ENCODE assay signal across 10 mouse cellular contexts in genomic region chr6:127325596-127326332, GRCm38 (mm10).
A peak's percentile ranks its signal among the peaks of the same experiment; 100 is the strongest.
DNase-seq lines count a peak whose midpoint lies in the region; ATAC-seq and TF ChIP-seq lines count a peak whose summit lies in the region.
"Had no signal": no experiment of that assay in that cellular context is flagged by ENCODE, and none has a peak within 500 bp of the region (broad histone marks: within the 10 kb centered on the region; RNA-seq: fewer than 3 reads in every experiment).

No protein-coding gene starts in this region.

- peak overlapping the region; percentile 75 for H3K27ac ChIP-seq in lung, embryonic 15.5 days
- H3K27ac ChIP-seq in MEL (ENCODE audit: control insufficient read depth, low read depth, low read length), result no peak overlapping the region
- peak overlapping the region; percentile 70 for H3K27ac ChIP-seq in liver, embryonic 12.5 days
- H3K27ac ChIP-seq in stomach, embryonic 16.5 days (ENCODE audit: low read length), result peak overlapping the region; percentile 72
- H3K27ac ChIP-seq: hindbrain, postnatal 0 days; kidney, postnatal 0 days had no signal

- ATAC-seq in lung, embryonic 15.5 days (ENCODE audit: borderline replicate concordance, extremely low read depth, low FRiP score, low TSS enrichment), result no peak
- no peak; the same call in 1 of the 2 replicates for ATAC-seq in liver, embryonic 12.5 days
- no peak for ATAC-seq in stomach, embryonic 16.5 days (ENCODE audit: insufficient read depth, low FRiP score)
- no peak for ATAC-seq in erythroid progenitor cell, adult 5-6 weeks (replicated peaks; ENCODE audit: low FRiP score, poor library complexity, severe bottlenecking)
- ATAC-seq: hindbrain, postnatal 0 days had no signal

- no peak overlapping the region for H3K9ac ChIP-seq in lung, embryonic 15.5 days
- H3K9ac ChIP-seq in MEL (ENCODE audit: control insufficient read depth, low read depth, low read length, poor library complexity, severe bottlenecking), result no peak overlapping the region
- H3K9ac ChIP-seq in liver, embryonic 12.5 days, result peak overlapping the region; percentile 14
- H3K9ac ChIP-seq in stomach, embryonic 16.5 days (ENCODE audit: low read length), result no peak overlapping the region

- no peak overlapping the region for H3K4me2 ChIP-seq in lung, embryonic 15.5 days
- peak overlapping the region; percentile 49 for H3K4me2 ChIP-seq in liver, embryonic 12.5 days
- no peak overlapping the region for H3K4me2 ChIP-seq in stomach, embryonic 16.5 days (ENCODE audit: low read depth, low read length)

- no peak for TF ChIP-seq POLR2A in MEL (IDR thresholded peaks at IDR 0.05; ENCODE audit: control insufficient read depth in 1 of 2, insufficient read depth in 1 of 2, low read depth in 1 of 2, low read length in 2 of 2, poor library complexity in 1 of 2)

- TF ChIP-seq EP300 in MEL (IDR thresholded peaks at IDR 0.05; ENCODE audit: low read depth in 1 of 2, low read length in 2 of 2), result no peak

- H3K9me3 ChIP-seq in lung, embryonic 15.5 days, result no peaks in the 10 kb centered on the region
- H3K9me3 ChIP-seq in MEL (replicated peaks; ENCODE audit: insufficient read depth, low read length), result no peaks in the 10 kb centered on the region
- no peaks in the 10 kb centered on the region for H3K9me3 ChIP-seq in liver, embryonic 12.5 days (replicated peaks)
- H3K9me3 ChIP-seq in stomach, embryonic 16.5 days (replicated peaks; ENCODE audit: control insufficient read depth, low read length), result no peaks in the 10 kb centered on the region

- no peak overlapping the region for H3K4me3 ChIP-seq in lung, embryonic 15.5 days
- no peak overlapping the region for H3K4me3 ChIP-seq in MEL (ENCODE audit: control insufficient read depth in 1 of 2, insufficient read depth in 1 of 2, low read depth in 2 of 2, low read length in 2 of 2)
- no peak overlapping the region for H3K4me3 ChIP-seq in liver, embryonic 12.5 days
- H3K4me3 ChIP-seq in stomach, embryonic 16.5 days (replicated peaks; ENCODE audit: low read length), result no peak overlapping the region
- H3K4me3 ChIP-seq: erythroblast, embryonic 14.5 days had no signal

- H3K27me3 ChIP-seq in lung, embryonic 15.5 days, result no peaks in the 10 kb centered on the region
- no peaks in the 10 kb centered on the region for H3K27me3 ChIP-seq in MEL (ENCODE audit: control insufficient read depth in 1 of 2, insufficient read depth in 2 of 2, low read length in 2 of 2)
- H3K27me3 ChIP-seq in liver, embryonic 12.5 days (replicated peaks), result no peaks in the 10 kb centered on the region
- no peaks in the 10 kb centered on the region for H3K27me3 ChIP-seq in stomach, embryonic 16.5 days (ENCODE audit: control insufficient read depth, insufficient read depth, low read length)

- no peak for TF ChIP-seq CTCF in MEL (IDR thresholded peaks at IDR 0.05 in 2 of 3, conservative IDR thresholded peaks at IDR 0.05 in 1 of 3; ENCODE audit: control insufficient read depth in 1 of 3, insufficient read depth in 1 of 3, low read depth in 2 of 3, low read length in 3 of 3, poor library complexity in 1 of 3, severe bottlenecking in 1 of 3)

- H3K79me2 ChIP-seq in MEL (ENCODE audit: control insufficient read depth, insufficient read depth, low read length, poor library complexity), result no peaks in the 10 kb centered on the region; the same call in 1 of the 2 replicates

- TF ChIP-seq RAD21 in MEL (IDR thresholded peaks at IDR 0.05; ENCODE audit: low read depth, low read length), result no peak

- 52% methylated on average over 7 of the region's 7 CpGs for WGBS in lung, embryonic 15.5 days
- 70% methylated on average over 7 of the region's 7 CpGs for WGBS in liver, embryonic 12.5 days (ENCODE audit: insufficient replicate concordance)
- 55% methylated on average over 7 of the region's 7 CpGs for WGBS in stomach, embryonic 16.5 days

- no peaks in the 10 kb centered on the region for H3K36me3 ChIP-seq in lung, embryonic 15.5 days
- H3K36me3 ChIP-seq in MEL (ENCODE audit: control insufficient read depth in 1 of 2, insufficient read depth in 2 of 2, low read length in 2 of 2), result peaks cover 0 to 16% of the 10 kb centered on the region in 2 experiments; a peak in 2 of 4 replicates
- H3K36me3 ChIP-seq in liver, embryonic 12.5 days, result no peaks in the 10 kb centered on the region
- H3K36me3 ChIP-seq in stomach, embryonic 16.5 days (ENCODE audit: control insufficient read depth, insufficient read depth, low read length), result no peaks in the 10 kb centered on the region

- no peak for DNase-seq in lung, postnatal 10 days
- no peak for DNase-seq in MEL (ENCODE audit: low read depth, low spot score)
- DNase-seq in gastrocnemius, adult 8-10 months (ENCODE audit: low spot score in 2 of 2), result no peak

- H3K4me1 ChIP-seq in lung, embryonic 15.5 days, result peaks cover 40% of the 10 kb centered on the region
- peaks cover 14 to 27% of the 10 kb centered on the region in 2 experiments for H3K4me1 ChIP-seq in MEL (ENCODE audit: control insufficient read depth in 1 of 2, insufficient read depth in 2 of 2, low read length in 2 of 2)
- peaks cover 90% of the 10 kb centered on the region for H3K4me1 ChIP-seq in liver, embryonic 12.5 days
- H3K4me1 ChIP-seq in stomach, embryonic 16.5 days (ENCODE audit: control insufficient read depth, insufficient read depth, low read length), result peaks cover 31% of the 10 kb centered on the region

TF ChIP-seq in MEL, 35 proteins besides CTCF, POLR2A, EP300 and RAD21:
- TF ChIP-seq SIN3A (IDR thresholded peaks at IDR 0.05; ENCODE audit: low read length) (no peak), TAL1 (IDR thresholded peaks at IDR 0.05; ENCODE audit: low read length) (no peak), UBTF (IDR thresholded peaks at IDR 0.05; ENCODE audit: borderline replicate concordance, insufficient read depth, low read depth, low read length) (no peak), MYC (IDR thresholded peaks at IDR 0.05; ENCODE audit: low read depth, low read length) (no peak), NRF1 (IDR thresholded peaks at IDR 0.05; ENCODE audit: insufficient read depth, low read depth, low read length, poor library complexity, severe bottlenecking) (peak; percentile 23; the same call in 1 of the 2 replicates), MAX (IDR thresholded peaks at IDR 0.05; ENCODE audit: low read length) (no peak), MXI1 (IDR thresholded peaks at IDR 0.05; ENCODE audit: low read depth, low read length) (no peak), USF2 (IDR thresholded peaks at IDR 0.05; ENCODE audit: borderline replicate concordance in 1 of 2, insufficient read depth in 1 of 2, low read depth in 1 of 2, low read length in 2 of 2) (no peak), E2F4 (IDR thresholded peaks at IDR 0.05; ENCODE audit: borderline replicate concordance, low read depth, low read length) (no peak)
